ENCODE assay signal across 12 mouse cellular contexts in the genomic region with DNA sequence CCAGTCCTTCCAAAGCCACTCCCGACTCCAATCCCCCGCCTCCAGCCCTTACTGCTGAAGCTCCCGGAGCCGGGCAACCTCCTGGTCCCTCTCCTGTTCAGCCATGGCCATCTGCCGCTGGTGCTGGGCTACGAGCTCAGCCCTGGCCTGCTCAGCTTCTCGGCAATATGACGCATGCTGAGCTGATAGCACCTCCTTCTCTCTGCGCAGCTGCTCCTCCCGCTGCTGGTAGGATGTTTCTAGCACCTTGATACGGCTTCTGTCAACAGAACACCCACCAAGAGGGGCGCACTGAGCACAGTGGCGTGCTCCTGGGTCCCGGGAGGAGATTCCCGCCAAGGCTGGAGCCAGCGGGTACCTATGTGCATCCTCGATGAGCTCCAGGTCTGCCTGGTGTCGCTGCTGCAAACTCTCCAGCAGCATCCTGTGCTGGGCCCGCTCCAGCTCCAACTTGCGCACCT. TPM values are rescaled to one million over a fixed set of nuclear protein-coding genes. Genes with fewer than 3 reads are reported as not detected.
DNase-seq lines count a peak whose midpoint lies in the region; ATAC-seq and TF ChIP-seq lines count a peak whose summit lies in the region.
"Had no signal": no experiment of that assay in that cellular context is flagged by ENCODE, and none has a peak within 500 bp of the region (broad histone marks: within the 10 kb centered on the region; RNA-seq: fewer than 3 reads in every experiment).

No protein-coding gene starts in this region.

- no peak overlapping the region for H3K4me3 ChIP-seq in left cerebral cortex, adult 2 months
- H3K4me3 ChIP-seq in cerebellum, adult 2 months (replicated peaks; ENCODE audit: insufficient read depth, low read depth, low read length) = peak overlapping the region; percentile 39
- no peak overlapping the region for H3K4me3 ChIP-seq in hindbrain, postnatal 0 days (ENCODE audit: low read length)
- no peak overlapping the region for H3K4me3 ChIP-seq in liver, embryonic 11.5 days (ENCODE audit: low read depth, low read length)
- H3K4me3 ChIP-seq: gastrocnemius, adult 2 months had no signal

- DNase-seq in frontal cortex, postnatal 25 days (ENCODE audit: low spot score in 2 of 2) = no peak
- DNase-seq in left cerebral cortex, adult 2 months (ENCODE audit: extremely low spot score in 1 of 2, low spot score in 2 of 2) = peak; percentile 48 to 64
- no peak for DNase-seq in left cerebral cortex, adult 11 months (ENCODE audit: low spot score)
- peak; percentile 82 to 83 for DNase-seq in cerebellum, adult 2 months
- DNase-seq in hindbrain, postnatal 0 days (ENCODE audit: low spot score) = peak; percentile 61
- no peak for DNase-seq in liver, embryonic 11.5 days (ENCODE audit: low spot score)
- DNase-seq: gastrocnemius, adult 2 months; spleen, adult 18-20 months; thymus, adult 2 months had no signal

- peak; percentile 38; the same call in 1 of the 2 replicates for TF ChIP-seq POLR2A in cerebellum, adult 2 months (IDR thresholded peaks at IDR 0.05; ENCODE audit: borderline replicate concordance, insufficient read depth, low read length)

- peaks cover 46% of the 10 kb centered on the region for H3K4me1 ChIP-seq in cerebellum, adult 2 months (ENCODE audit: control insufficient read depth, insufficient read depth, low read length)
- H3K4me1 ChIP-seq in hindbrain, postnatal 0 days (ENCODE audit: insufficient read depth, low read length) = peaks cover 11% of the 10 kb centered on the region
- H3K4me1 ChIP-seq in liver, embryonic 11.5 days (replicated peaks; ENCODE audit: control insufficient read depth, insufficient read depth, low read length) = peaks cover 12% of the 10 kb centered on the region

- peak; percentile 64 for ATAC-seq in frontal cortex, adult (ENCODE audit: low TSS enrichment)
- ATAC-seq in hindbrain, postnatal 0 days = peak; percentile 62
- ATAC-seq in liver, embryonic 11.5 days (replicated peaks; ENCODE audit: low FRiP score) = no peak
- no peak for ATAC-seq in monocyte, adult 5-6 weeks (replicated peaks; ENCODE audit: insufficient number of reproducible peaks, low FRiP score, low TSS enrichment, poor library complexity, severe bottlenecking)

- WGBS in cerebellum, adult 2 months = 17% methylated on average over 20 of the region's 20 CpGs
- 56% methylated on average over 20 of the region's 20 CpGs for WGBS in hindbrain, postnatal 0 days
- WGBS in liver, embryonic 11.5 days = 73% methylated on average over 20 of the region's 20 CpGs

- no peak; the same call in 1 of the 2 replicates for TF ChIP-seq CTCF in left cerebral cortex, adult 2 months (IDR thresholded peaks at IDR 0.05)
- no peak for TF ChIP-seq CTCF in cerebellum, adult 2 months (IDR thresholded peaks at IDR 0.05; ENCODE audit: borderline replicate concordance, insufficient read depth, low read depth, low read length)
- 0 out of 2 replicates have a peak, but pooled peaks have one; percentile 10 for TF ChIP-seq CTCF in hindbrain, postnatal 0 days (IDR thresholded peaks at IDR 0.05; ENCODE audit: low read depth)

- H3K27ac ChIP-seq in left cerebral cortex, adult 2 months = peak overlapping the region; percentile 20; the same call in 1 of the 2 replicates
- H3K27ac ChIP-seq in cerebellum, adult 2 months (ENCODE audit: insufficient read depth, low read length) = peak overlapping the region; percentile 68
- peak overlapping the region; percentile 69 for H3K27ac ChIP-seq in hindbrain, postnatal 0 days
- no peak overlapping the region for H3K27ac ChIP-seq in liver, embryonic 11.5 days (ENCODE audit: low read depth, low read length)
- H3K27ac ChIP-seq: gastrocnemius, adult 2 months had no signal

- H3K27me3 ChIP-seq in cerebellum, adult 2 months (ENCODE audit: control insufficient read depth, insufficient read depth, low read length) = no peaks in the 10 kb centered on the region
- H3K27me3 ChIP-seq in hindbrain, postnatal 0 days (ENCODE audit: insufficient read depth, low read length) = no peaks in the 10 kb centered on the region
- no peaks in the 10 kb centered on the region for H3K27me3 ChIP-seq in liver, embryonic 11.5 days (replicated peaks; ENCODE audit: control insufficient read depth, insufficient read depth, low read length)

- no peak overlapping the region for H3K4me2 ChIP-seq in hindbrain, postnatal 0 days (ENCODE audit: low read depth, low read length)
- H3K4me2 ChIP-seq in liver, embryonic 11.5 days = no peak overlapping the region

- intact Hi-C loops in left cerebral cortex, adult 2 months (cut with DNase I) = no loop called here

- 0 out of 2 replicates have a peak overlapping the region, but pooled peaks have one; percentile 17 for H3K9ac ChIP-seq in hindbrain, postnatal 0 days (replicated peaks; ENCODE audit: low read length)
- no peak overlapping the region for H3K9ac ChIP-seq in liver, embryonic 11.5 days (ENCODE audit: low read depth, low read length)

- H3K36me3 ChIP-seq in hindbrain, postnatal 0 days (ENCODE audit: insufficient read depth, low read length) = peaks cover 44% of the 10 kb centered on the region
- H3K36me3 ChIP-seq in liver, embryonic 11.5 days (ENCODE audit: control insufficient read depth, insufficient read depth, low read length) = peaks cover 55% of the 10 kb centered on the region

- H3K9me3 ChIP-seq in hindbrain, postnatal 0 days (ENCODE audit: low read length) = no peaks in the 10 kb centered on the region
- no peaks in the 10 kb centered on the region for H3K9me3 ChIP-seq in liver, embryonic 11.5 days (ENCODE audit: control insufficient read depth, low read length)
- H3K9me3 ChIP-seq: G1E had no signal

RNA-seq across cellular contexts. Expression of a gene that starts 10.1 kb away (rescaled TPM):
- 10 to 100 TPM; 59.4 to 66.8 TPM for total RNA-seq in left cerebral cortex, adult 2 months (2021)
- polyA plus RNA-seq in cerebellum, adult 2 months (2012; rRNA removed) = 61.9 and 66.2 TPM in 2 replicates
- 83.9 and 94.0 TPM in 2 replicates for total RNA-seq in hindbrain, postnatal 0 days (2014; rRNA removed)
- polyA plus RNA-seq in hindbrain, postnatal 0 days (2015; fragmentation: Nextera tagmentation; extraction: Ambion mirVana) = 71.9 and 73.3 TPM in 2 replicates
- 121 and 126 TPM in 2 replicates for polyA plus RNA-seq in liver, embryonic 11.5 days (2014; fragmentation: Nextera tagmentation; extraction: Ambion mirVana)
- total RNA-seq in monocyte, adult 5-6 weeks (2017) = 10.7 to 28.4 TPM (median 15.3 TPM) in 3 replicates

RNA-seq across cellular contexts. Expression of a gene that starts 17.9 kb away (rescaled TPM):
- 1 to 10 TPM; 7.6 to 9.1 TPM for total RNA-seq in left cerebral cortex, adult 2 months (2021)
- polyA plus RNA-seq in cerebellum, adult 2 months (2012; rRNA removed) = 7.9 and 9.3 TPM in 2 replicates
- total RNA-seq in hindbrain, postnatal 0 days (2014; rRNA removed) = 8.2 and 9.6 TPM in 2 replicates
- polyA plus RNA-seq in hindbrain, postnatal 0 days (2015; fragmentation: Nextera tagmentation; extraction: Ambion mirVana) = 2.4 TPM in 2 replicates
- polyA plus RNA-seq in liver, embryonic 11.5 days (2014; fragmentation: Nextera tagmentation; extraction: Ambion mirVana) = 3.1 and 3.5 TPM in 2 replicates
- 13.9 to 23.1 TPM (median 20.1 TPM) in 3 replicates for total RNA-seq in monocyte, adult 5-6 weeks (2017)
- polyA plus RNA-seq: G1E had no signal

RNA-seq across cellular contexts. Expression of a gene that starts 19.2 kb away (rescaled TPM):
- 10 to 100 TPM; 85.5 to 87.1 TPM for total RNA-seq in left cerebral cortex, adult 2 months (2021)
- polyA plus RNA-seq in cerebellum, adult 2 months (2012; rRNA removed) = 81.1 and 83.0 TPM in 2 replicates
- total RNA-seq in hindbrain, postnatal 0 days (2014; rRNA removed) = 68.1 and 73.5 TPM in 2 replicates
- 33.8 and 35.3 TPM in 2 replicates for polyA plus RNA-seq in hindbrain, postnatal 0 days (2015; fragmentation: Nextera tagmentation; extraction: Ambion mirVana)
- 20.1 and 23.3 TPM in 2 replicates for polyA plus RNA-seq in liver, embryonic 11.5 days (2014; fragmentation: Nextera tagmentation; extraction: Ambion mirVana)
- total RNA-seq in monocyte, adult 5-6 weeks (2017) = 12.9 to 31.1 TPM (median 16.4 TPM) in 3 replicates

RNA-seq across cellular contexts. Expression of a gene that starts 21.8 kb away (rescaled TPM):
- total RNA-seq in left cerebral cortex, adult 2 months (2021) = 1 to 10 TPM; 5.2 to 8.0 TPM
- polyA plus RNA-seq in cerebellum, adult 2 months (2012; rRNA removed) = 4.1 TPM in 2 replicates
- total RNA-seq in hindbrain, postnatal 0 days (2014; rRNA removed) = 14.2 and 17.0 TPM in 2 replicates
- polyA plus RNA-seq in hindbrain, postnatal 0 days (2015; fragmentation: Nextera tagmentation; extraction: Ambion mirVana) = 9.5 and 10.1 TPM in 2 replicates
- polyA plus RNA-seq in liver, embryonic 11.5 days (2014; fragmentation: Nextera tagmentation; extraction: Ambion mirVana) = 6.3 and 6.6 TPM in 2 replicates
- not detected in 3 replicates for total RNA-seq in monocyte, adult 5-6 weeks (2017)
- polyA plus RNA-seq: G1E had no signal

RNA-seq across cellular contexts. Expression of a gene that starts 49.9 kb away (rescaled TPM):
- 10 to 100 TPM; 37.2 to 40.0 TPM for total RNA-seq in left cerebral cortex, adult 2 months (2021)
- polyA plus RNA-seq in cerebellum, adult 2 months (2012; rRNA removed) = 55.2 and 56.8 TPM in 2 replicates
- 66.6 and 74.8 TPM in 2 replicates for total RNA-seq in hindbrain, postnatal 0 days (2014; rRNA removed)
- polyA plus RNA-seq in hindbrain, postnatal 0 days (2015; fragmentation: Nextera tagmentation; extraction: Ambion mirVana) = 101 and 110 TPM in 2 replicates
- 62.3 and 63.8 TPM in 2 replicates for polyA plus RNA-seq in liver, embryonic 11.5 days (2014; fragmentation: Nextera tagmentation; extraction: Ambion mirVana)
- total RNA-seq in monocyte, adult 5-6 weeks (2017) = 27.4 to 31.3 TPM (median 30.8 TPM) in 3 replicates

Comparison
In these comparisons a context has a peak if more than half of its experiments do, and no peak if none do; other contexts are left out.
1. DNase-seq: peak in left cerebral cortex, adult 2 months (2 of 2), cerebellum, adult 2 months (2 of 2) and hindbrain, postnatal 0 days (single experiment); none in frontal cortex, postnatal 25 days (0 of 2), left cerebral cortex, adult 11 months (single experiment) and liver, embryonic 11.5 days (single experiment).
2. ATAC-seq: peak in frontal cortex, adult (single experiment) and hindbrain, postnatal 0 days (single experiment); none in liver, embryonic 11.5 days (single experiment) and monocyte, adult 5-6 weeks (single experiment).